Comparison of ENCODE assay signal across 13 mouse cellular contexts in the genomic region with DNA sequence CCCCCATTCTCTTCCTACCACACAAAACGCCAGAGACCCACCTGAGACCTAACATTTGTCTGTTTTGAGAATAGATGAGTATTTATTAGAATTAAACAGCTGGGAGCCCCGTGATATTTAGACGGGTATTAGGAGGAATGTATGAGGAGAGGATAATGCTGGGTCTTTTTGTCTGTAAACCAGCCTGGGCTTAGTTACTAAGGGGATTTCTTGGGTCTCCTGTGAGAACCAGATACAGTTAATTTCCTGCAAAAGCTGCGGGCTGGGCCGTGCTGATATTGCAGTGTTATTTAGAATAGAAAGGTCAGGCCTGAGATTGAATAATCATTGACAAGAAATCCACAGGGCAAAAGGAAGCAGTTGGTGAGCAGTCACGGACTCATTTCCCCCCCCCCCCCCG.
"Had no signal": no experiment of that assay in that cellular context is flagged by ENCODE, and none has a peak within 500 bp of the region (broad histone marks: within the 10 kb centered on the region; RNA-seq: fewer than 3 reads in every experiment).

No protein-coding gene starts in this region.

- H3K4me2 ChIP-seq: liver, embryonic 13.5 days; neural tube, embryonic 13.5 days had no signal

- H3K27ac ChIP-seq: kidney, postnatal 0 days; left cerebral cortex, adult 2 months; liver, embryonic 13.5 days; neural tube, embryonic 13.5 days; stomach, postnatal 0 days had no signal

- DNase-seq: kidney, adult 2 months; layer of hippocampus, postnatal 36 days; liver, embryonic 13.5 days; lung, adult 2 months; lung, postnatal 14 days; lung, postnatal 4 days; thymus, postnatal 25 days had no signal

- H3K9me3 ChIP-seq: liver, embryonic 13.5 days; neural tube, embryonic 13.5 days had no signal

- H3K27me3 ChIP-seq: liver, embryonic 13.5 days; neural tube, embryonic 13.5 days had no signal

- H3K9ac ChIP-seq: liver, embryonic 13.5 days; neural tube, embryonic 13.5 days had no signal

- H3K4me1 ChIP-seq: liver, embryonic 13.5 days had no signal

- H3K36me3 ChIP-seq: liver, embryonic 13.5 days; neural tube, embryonic 13.5 days had no signal

- ATAC-seq: intestine, postnatal 0 days had no signal

- H3K4me3 ChIP-seq: left cerebral cortex, adult 2 months; liver, embryonic 13.5 days; myocyte; neural tube, embryonic 13.5 days had no signal
